Mouse (Mus musculus) heart, embryonic 16.5 days (tissue): ENCODE results near the gene Kcnk3. TPM values are rescaled to one million over a fixed set of nuclear protein-coding genes. Genes with fewer than 3 reads are reported as not detected.

Experiments used
- microRNA-seq: library from miRNA; unstranded; fragments of <30 nt; microRNA quantifications from one replicate; pipeline ENCODE4, GENCODE M21; 2017
- polyA plus RNA-seq: library from polyadenylated mRNA; unstranded; fragments of >200 nt; fragmentation: Nextera tagmentation; extraction: Ambion mirVana; gene quantifications from 2 replicates; pipeline ENCODE4 v1.2.1, GENCODE M21; 2015

The Kcnk3 gene
- polyA plus RNA-seq, 1 experiment from 2014 or later = 15.3 TPM

Small RNA genes within 50 kb of the gene (microRNA-seq; reads per million reads assigned to microRNA genes)
- not detected for gene Mir5625

Other genes with a start within 250 kb of the Kcnk3 start
- 0.16 and 0.17 TPM in 2 replicates for gene Otof, start 126.2 kb upstream of the Kcnk3 start, polyA plus RNA-seq
- gene 1700001C02Rik, start 122.1 kb upstream of the Kcnk3 start, polyA plus RNA-seq = 0.95 and 1.00 TPM in 2 replicates
- gene Cib4, start 42.3 kb upstream of the Kcnk3 start, polyA plus RNA-seq = not detected in 2 replicates
- 25.6 and 25.7 TPM in 2 replicates for gene Slc35f6, start 59.8 kb downstream of the Kcnk3 start, polyA plus RNA-seq
- 210 and 225 TPM in 2 replicates for gene Cenpa, start 78.6 kb downstream of the Kcnk3 start, polyA plus RNA-seq
- 2.0 and 2.2 TPM in 2 replicates for gene Dpysl5, start 123.4 kb downstream of the Kcnk3 start, polyA plus RNA-seq
- gene Mapre3, start 226.5 kb downstream of the Kcnk3 start, polyA plus RNA-seq = 18.2 and 19.8 TPM in 2 replicates